Mouse (Mus musculus) spleen, adult 2 months (tissue): ENCODE results near the gene Lmx1a.

Source experiments
- CTCF ChIP-seq: fragments of 200-500 bp; IDR thresholded peaks from 2 replicates; pipeline ENCODE4 v1.5.1; 2011; ENCODE audit warnings: mild to moderate bottlenecking, inconsistent platforms; ENCODE audit not compliant: insufficient read depth, insufficient read length, insufficient replicate concordance; ENCODE audit errors: extremely low read depth
- POLR2A ChIP-seq: fragments of 200-500 bp; IDR thresholded peaks from 2 replicates; pipeline ENCODE4 v1.6.1; 2011; ENCODE audit warnings: low read depth, low read length, inconsistent platforms

DNA sequence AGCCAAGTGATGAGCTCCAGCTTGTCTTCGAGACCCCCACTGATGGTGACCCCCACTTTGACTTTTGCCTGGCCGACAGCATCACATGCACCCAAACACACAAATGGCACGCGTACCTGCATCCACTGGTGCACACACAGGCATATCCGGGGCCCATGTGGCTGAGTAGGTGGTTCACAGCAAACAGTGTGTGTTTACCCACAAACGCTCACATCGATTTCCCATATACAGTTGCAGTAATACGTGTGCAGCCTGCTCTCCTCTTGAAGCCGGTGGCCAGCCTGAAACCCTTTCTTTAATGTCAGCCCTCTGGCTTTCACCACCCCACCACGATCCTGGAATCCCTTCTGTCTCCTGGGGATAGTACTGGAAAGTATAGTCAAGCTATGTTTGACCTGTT is 71.3 kb downstream of the Lmx1a start:
- TF ChIP-seq POLR2A: no peak
- no peak for TF ChIP-seq CTCF
